Mouse (Mus musculus) liver, adult 2 months (tissue): Measurements from ENCODE around the gene Akap9. TPM values are rescaled to one million over a fixed set of nuclear protein-coding genes. Genes with fewer than 3 reads are reported as not detected.

Experiments used
- DNase-seq: peaks from one replicate; pipeline ENCODE4 v3.0.0-alpha.2; 2011; ENCODE audit warnings: low read depth, low spot score; ENCODE audit errors: extremely low read depth
- H3K27ac ChIP-seq: fragments of 200-500 bp; replicated peaks from 2 replicates; pipeline ENCODE4 v1.5.1; 2012; ENCODE audit warnings: low read depth, mild to moderate bottlenecking, control low read depth, inconsistent platforms, low read length; ENCODE audit not compliant: insufficient read depth
- H3K27me3 ChIP-seq: fragments of 200-500 bp; 2 replicates; pipeline ENCODE4 v1.6.1; 2012; ENCODE audit warnings: mild to moderate bottlenecking, moderate library complexity, low read length, inconsistent platforms; ENCODE audit not compliant: control insufficient read depth, insufficient read depth
- H3K36me3 ChIP-seq: fragments of 200-500 bp; 2 replicates; pipeline ENCODE4 v1.6.1; 2012; ENCODE audit warnings: low read length, inconsistent platforms; ENCODE audit not compliant: control insufficient read depth, insufficient read depth
- H3K4me1 ChIP-seq: fragments of 200-500 bp; 2 replicates; pipeline ENCODE4 v1.6.1; 2011; ENCODE audit warnings: low read length; ENCODE audit not compliant: control insufficient read depth, insufficient read depth
- H3K4me3 ChIP-seq: fragments of 200-500 bp; 2 replicates; pipeline ENCODE4 v1.5.1; 2011; ENCODE audit warnings: low read depth, mild to moderate bottlenecking, control low read depth, low read length, moderate library complexity; ENCODE audit not compliant: insufficient read depth
- H3K79me2 ChIP-seq: fragments of 200-500 bp; 2 replicates; pipeline ENCODE4 v1.6.1; 2012; ENCODE audit warnings: inconsistent platforms, mild to moderate bottlenecking, low read length, moderate library complexity; ENCODE audit not compliant: control insufficient read depth, insufficient read depth
- H3K9ac ChIP-seq: fragments of 200-500 bp; 2 replicates; pipeline ENCODE4 v1.6.1; 2012; ENCODE audit warnings: low read depth, mild to moderate bottlenecking, control low read depth, inconsistent platforms, low read length
- CTCF ChIP-seq: fragments of 200-500 bp; IDR thresholded peaks from 2 replicates; pipeline ENCODE4 v1.5.1; 2011; ENCODE audit warnings: low read depth, low read length, control low read depth
- POLR2A ChIP-seq: fragments of 200-500 bp; IDR thresholded peaks from 2 replicates; pipeline ENCODE4 v1.6.1; 2011; ENCODE audit warnings: low read length, control low read depth; ENCODE audit not compliant: insufficient read depth; ENCODE audit errors: extremely low read depth
- WGBS: fragments of 180-500 bp; shearing (Covaris S2); methylation state at CpG from one replicate; pipeline ENCODE4 v1.1.7; 2018; 5-methylcytosine and 5-hydroxymethylcytosine counted together
- polyA plus RNA-seq: library from polyadenylated mRNA; depleted of rRNA; stranded (reverse); fragments of >200 nt; gene quantifications from 2 replicates; pipeline ENCODE4 v1.2.3, GENCODE M21; 2012
- total RNA-seq: library from RNA; depleted of rRNA; stranded (reverse); fragments of >200 nt; gene quantifications from 2 replicates; pipeline ENCODE4 v1.2.3, GENCODE M21; 2014

Akap9 gene
- total and polyA plus RNA-seq, 2 experiments = 4.7 to 45.9 TPM

- H3K27ac ChIP-seq = no peak overlapping the region
- DNase-seq = no peak
- 97% methylated on average over 6 of the region's 6 CpGs for WGBS
- no peaks in the 10 kb centered on the region for H3K4me1 ChIP-seq
- H3K9ac ChIP-seq = no peak overlapping the region
- no peak overlapping the region for H3K4me3 ChIP-seq
- peaks cover 50% of the 10 kb centered on the region for H3K36me3 ChIP-seq
- H3K79me2 ChIP-seq = peaks cover 5% of the 10 kb centered on the region; the same call in 1 of the 2 replicates
- TF ChIP-seq POLR2A (no peak), CTCF (no peak)
- H3K27me3 ChIP-seq = no peaks in the 10 kb centered on the region
These were observed 24.6 kb downstream of the Akap9 start for GRCm38 (mm10) chr5:3952498-3952897.

GRCm38 (mm10) chr5:3954541-3954940 lies 26.7 kb downstream of the Akap9 start:
- no peak overlapping the region for H3K9ac ChIP-seq
- no peak overlapping the region for H3K27ac ChIP-seq
- TF ChIP-seq POLR2A (no peak), CTCF (no peak)
- H3K27me3 ChIP-seq = no peaks in the 10 kb centered on the region
- peaks cover 3% of the 10 kb centered on the region; the same call in 1 of the 2 replicates for H3K79me2 ChIP-seq
- 98% methylated on average over 1 of the region's 1 CpGs for WGBS
- no peak for DNase-seq
- peaks cover 43% of the 10 kb centered on the region for H3K36me3 ChIP-seq
- no peak overlapping the region for H3K4me3 ChIP-seq
- no peaks in the 10 kb centered on the region for H3K4me1 ChIP-seq

GRCm38 (mm10) chr5:3961286-3961685 lies 33.4 kb downstream of the Akap9 start:
- TF ChIP-seq CTCF (no peak), POLR2A (no peak)
- H3K36me3 ChIP-seq = peaks cover 39% of the 10 kb centered on the region
- no peak for DNase-seq
- WGBS = 96% methylated on average over 7 of the region's 7 CpGs
- no peak overlapping the region for H3K9ac ChIP-seq
- H3K27ac ChIP-seq = no peak overlapping the region
- H3K4me3 ChIP-seq = no peak overlapping the region
- no peaks in the 10 kb centered on the region for H3K4me1 ChIP-seq
- no peaks in the 10 kb centered on the region for H3K79me2 ChIP-seq
- no peaks in the 10 kb centered on the region for H3K27me3 ChIP-seq

GRCm38 (mm10) chr5:3968415-3968814 lies 40.6 kb downstream of the Akap9 start:
- no peak for TF ChIP-seq CTCF
- TF ChIP-seq POLR2A = no peak
- Histone ChIP-seq H3K36me3 (peaks cover 42% of the 10 kb centered on the region), H3K79me2 (no peaks in the 10 kb centered on the region), H3K9ac (no peak overlapping the region), H3K4me3 (no peak overlapping the region), H3K4me1 (no peaks in the 10 kb centered on the region), H3K27me3 (no peaks in the 10 kb centered on the region), H3K27ac (no peak overlapping the region)
- WGBS = 90% methylated on average over 9 of the region's 9 CpGs
- no peak for DNase-seq

GRCm38 (mm10) chr5:3969114-3969513 lies 41.3 kb downstream of the Akap9 start:
- peaks cover 47% of the 10 kb centered on the region for H3K36me3 ChIP-seq
- H3K4me1 ChIP-seq = no peaks in the 10 kb centered on the region
- H3K27me3 ChIP-seq = no peaks in the 10 kb centered on the region
- DNase-seq = no peak
- TF ChIP-seq POLR2A (no peak), CTCF (no peak)
- no peaks in the 10 kb centered on the region for H3K79me2 ChIP-seq
- no peak overlapping the region for H3K9ac ChIP-seq
- no peak overlapping the region for H3K27ac ChIP-seq
- H3K4me3 ChIP-seq = no peak overlapping the region
- 93% methylated on average over 6 of the region's 6 CpGs for WGBS

GRCm38 (mm10) chr5:3970936-3971335 lies 43.1 kb downstream of the Akap9 start:
- Histone ChIP-seq H3K36me3 (peaks cover 57% of the 10 kb centered on the region), H3K4me1 (no peaks in the 10 kb centered on the region), H3K9ac (no peak overlapping the region), H3K79me2 (no peaks in the 10 kb centered on the region; the same call in 1 of the 2 replicates), H3K27me3 (no peaks in the 10 kb centered on the region), H3K27ac (no peak overlapping the region), H3K4me3 (no peak overlapping the region)
- TF ChIP-seq CTCF (no peak), POLR2A (no peak)
- 22% methylated on average over 2 of the region's 2 CpGs for WGBS
- DNase-seq = no peak

GRCm38 (mm10) chr5:3973764-3974163 lies 45.9 kb downstream of the Akap9 start:
- 90% methylated on average over 5 of the region's 5 CpGs for WGBS
- Histone ChIP-seq H3K4me3 (no peak overlapping the region), H3K36me3 (peaks cover 69% of the 10 kb centered on the region), H3K27me3 (no peaks in the 10 kb centered on the region), H3K79me2 (no peaks in the 10 kb centered on the region; the same call in 1 of the 2 replicates), H3K9ac (no peak overlapping the region), H3K4me1 (no peaks in the 10 kb centered on the region), H3K27ac (no peak overlapping the region)
- TF ChIP-seq CTCF (no peak), POLR2A (no peak)
- DNase-seq = no peak
